Mouse (Mus musculus) testis, adult 2 months (tissue): ENCODE measurements around the gene Asb7. TPM values are rescaled to one million over a fixed set of nuclear protein-coding genes. Genes with fewer than 3 reads are reported as not detected.

ENCODE experiments used
- H3K27ac ChIP-seq: fragments of 200-500 bp; 2 replicates; pipeline ENCODE4 v1.5.1; 2012; ENCODE audit warnings: low read depth, low read length; ENCODE audit not compliant: control insufficient read depth, insufficient read depth
- H3K27me3 ChIP-seq: fragments of 200-500 bp; 2 replicates; pipeline ENCODE4 v1.6.1; 2012; ENCODE audit warnings: mild to moderate bottlenecking, low read length, moderate library complexity; ENCODE audit not compliant: control insufficient read depth, insufficient read depth
- H3K36me3 ChIP-seq: fragments of 200-500 bp; 2 replicates; pipeline ENCODE4 v1.6.1; 2012; ENCODE audit warnings: mild to moderate bottlenecking, low read length; ENCODE audit not compliant: control insufficient read depth, insufficient read depth
- H3K4me1 ChIP-seq: fragments of 200-500 bp; 2 replicates; pipeline ENCODE4 v1.6.1; 2012; ENCODE audit warnings: low read length; ENCODE audit not compliant: control insufficient read depth, insufficient read depth
- H3K4me3 ChIP-seq: fragments of 200-500 bp; 2 replicates; pipeline ENCODE4 v1.5.1; 2012; ENCODE audit warnings: low read depth, mild to moderate bottlenecking, low read length, moderate library complexity, mixed read lengths; ENCODE audit not compliant: control insufficient read depth
- CTCF ChIP-seq: fragments of 200-500 bp; IDR thresholded peaks from 2 replicates; pipeline ENCODE4 v1.5.1; 2012; ENCODE audit warnings: low read depth, mild to moderate bottlenecking, inconsistent platforms, low read length, moderate library complexity; ENCODE audit not compliant: control insufficient read depth, insufficient read depth, insufficient replicate concordance
- POLR2A ChIP-seq: fragments of 200-500 bp; IDR thresholded peaks from 2 replicates; pipeline ENCODE4 v1.6.1; 2012; ENCODE audit warnings: low read depth, mild to moderate bottlenecking, inconsistent platforms, low read length, moderate library complexity; ENCODE audit not compliant: control insufficient read depth
- polyA plus RNA-seq: library from polyadenylated mRNA; depleted of rRNA; stranded (reverse); fragments of >200 nt; gene quantifications from 2 replicates; pipeline ENCODE4 v1.2.3, GENCODE M21; 2012

Asb7 gene
- polyA plus RNA-seq, 1 experiment = 8.6 TPM

DNA sequence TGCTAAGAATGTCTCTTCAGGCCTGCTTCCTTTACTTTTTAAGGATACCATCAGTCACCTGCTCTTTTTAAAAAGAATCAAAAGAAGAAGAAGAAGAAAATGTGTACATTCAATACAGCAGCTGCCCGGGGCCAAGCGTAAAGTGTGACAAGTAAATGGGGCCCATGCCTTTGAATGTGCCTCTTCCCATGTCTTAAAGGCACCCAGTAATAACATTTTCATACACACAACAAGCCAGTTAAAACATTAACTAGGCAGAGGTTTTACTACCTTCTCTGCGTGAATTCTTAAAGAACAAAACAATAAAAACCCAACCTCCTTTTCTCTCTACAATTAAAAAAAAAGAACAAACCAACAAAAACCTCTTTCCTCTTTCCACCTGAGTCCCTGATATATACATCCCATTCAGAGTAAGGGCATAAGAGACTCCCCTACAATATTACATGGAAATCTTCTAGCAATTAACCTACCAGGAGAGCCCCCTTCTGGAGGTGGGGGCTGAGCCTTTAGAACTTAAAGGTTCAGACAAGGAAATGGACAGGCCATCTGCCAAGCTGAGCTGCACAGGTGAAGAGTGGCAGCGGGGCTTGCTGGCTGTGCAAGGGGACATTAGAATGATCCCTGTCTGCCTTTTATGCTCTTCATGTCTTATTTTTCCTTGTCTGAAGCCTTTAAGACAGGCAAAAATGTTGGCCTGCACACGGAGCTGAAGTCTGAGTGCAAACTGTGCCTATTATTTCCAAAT lies 7.1 kb downstream of the Asb7 start:
- no peaks in the 10 kb centered on the region for H3K27me3 ChIP-seq
- no peaks in the 10 kb centered on the region; the same call in none of the 2 replicates for H3K36me3 ChIP-seq
- no peaks in the 10 kb centered on the region for H3K4me1 ChIP-seq
- H3K27ac ChIP-seq = no peak overlapping the region
- H3K4me3 ChIP-seq = no peak overlapping the region
- TF ChIP-seq CTCF = no peak

DNA sequence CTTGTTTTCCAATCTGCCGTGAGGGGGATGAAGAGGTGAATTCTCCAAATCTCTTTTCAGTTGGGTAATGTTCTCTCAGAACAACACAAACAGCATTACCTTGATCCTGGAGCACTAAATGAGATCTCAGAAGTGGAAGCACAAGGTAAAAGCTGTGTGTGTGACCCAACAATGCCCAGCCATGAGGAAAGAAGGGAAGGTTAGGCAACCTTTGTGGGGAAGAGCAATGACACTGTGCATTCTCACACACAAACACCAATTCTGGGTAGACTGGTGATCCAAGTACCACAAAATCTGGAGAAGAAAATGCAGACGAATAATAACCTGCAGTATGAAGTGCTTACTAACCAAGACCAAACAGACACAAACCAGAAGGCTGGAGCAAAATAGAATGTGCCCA lies 13.6 kb downstream of the Asb7 start:
- peaks cover 2% of the 10 kb centered on the region; the same call in 1 of the 2 replicates for H3K36me3 ChIP-seq
- no peaks in the 10 kb centered on the region for H3K27me3 ChIP-seq
- H3K4me1 ChIP-seq = no peaks in the 10 kb centered on the region
- TF ChIP-seq CTCF (no peak), POLR2A (no peak)
- H3K27ac ChIP-seq = no peak overlapping the region
- H3K4me3 ChIP-seq = no peak overlapping the region

GRCm38 (mm10) chr7:66667064-66667463 lies 22.3 kb downstream of the Asb7 start:
- Histone ChIP-seq H3K4me3 (no peak overlapping the region), H3K36me3 (no peaks in the 10 kb centered on the region), H3K4me1 (no peaks in the 10 kb centered on the region), H3K27me3 (no peaks in the 10 kb centered on the region), H3K27ac (no peak overlapping the region)
- TF ChIP-seq CTCF = no peak
- TF ChIP-seq POLR2A = no peak

DNA sequence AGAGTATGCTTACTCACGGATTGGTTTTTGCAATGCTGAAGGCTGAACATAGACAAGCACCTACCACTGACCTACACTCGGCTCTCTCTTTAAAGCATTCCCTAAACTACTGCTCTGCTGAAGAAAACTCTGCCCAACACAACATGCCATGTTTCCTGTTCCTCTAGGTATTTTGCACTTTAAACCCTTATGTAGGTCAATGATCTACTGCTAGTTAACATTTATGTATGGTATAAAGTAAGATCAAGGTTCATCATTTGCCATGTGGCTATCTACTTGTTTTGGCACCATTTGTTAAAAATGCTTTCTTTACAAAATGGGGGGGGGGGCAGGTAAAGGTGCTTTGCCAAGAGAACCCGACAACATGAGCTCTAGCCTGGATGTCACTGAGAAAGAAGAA lies 25.8 kb downstream of the Asb7 start:
- Histone ChIP-seq H3K4me1 (no peaks in the 10 kb centered on the region), H3K4me3 (no peak overlapping the region), H3K36me3 (no peaks in the 10 kb centered on the region), H3K27ac (no peak overlapping the region), H3K27me3 (no peaks in the 10 kb centered on the region)
- no peak for TF ChIP-seq CTCF
- TF ChIP-seq POLR2A = no peak

GRCm38 (mm10) chr7:66661572-66661971 lies 27.8 kb downstream of the Asb7 start:
- H3K36me3 ChIP-seq = no peaks in the 10 kb centered on the region
- TF ChIP-seq CTCF (peak; percentile 26; the same call in 1 of the 2 replicates), POLR2A (no peak)

DNA sequence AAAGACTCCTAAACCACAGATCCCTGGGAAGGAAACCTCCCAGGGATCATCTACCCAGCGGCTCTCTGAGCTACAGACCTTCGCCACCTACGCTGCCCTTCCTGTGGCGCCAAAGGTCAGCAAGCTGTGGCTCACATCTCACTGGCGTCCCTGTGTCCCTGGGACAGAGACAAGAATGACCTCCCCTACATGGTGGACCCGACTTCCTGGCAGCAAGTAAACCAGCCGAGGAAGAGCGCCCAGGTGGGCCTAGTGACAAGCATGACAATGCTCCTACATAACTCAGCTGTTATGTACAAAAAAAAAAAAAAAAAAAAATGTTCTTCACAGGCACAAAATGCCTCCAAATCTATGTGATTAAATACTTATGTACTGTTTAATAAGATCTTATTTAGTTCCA lies 28.4 kb downstream of the Asb7 start:
- no peak overlapping the region for H3K27ac ChIP-seq
- TF ChIP-seq POLR2A (no peak), CTCF (no peak)
- no peak overlapping the region for H3K4me3 ChIP-seq
- no peaks in the 10 kb centered on the region for H3K36me3 ChIP-seq
- no peaks in the 10 kb centered on the region for H3K4me1 ChIP-seq
- no peaks in the 10 kb centered on the region for H3K27me3 ChIP-seq

More at GRCm38 (mm10) chr7:66661572-66661971, 27.8 kb downstream of the Asb7 start:
- Histone ChIP-seq H3K27ac (no peak overlapping the region), H3K27me3 (no peaks in the 10 kb centered on the region), H3K4me3 (no peak overlapping the region), H3K4me1 (no peaks in the 10 kb centered on the region)

DNA sequence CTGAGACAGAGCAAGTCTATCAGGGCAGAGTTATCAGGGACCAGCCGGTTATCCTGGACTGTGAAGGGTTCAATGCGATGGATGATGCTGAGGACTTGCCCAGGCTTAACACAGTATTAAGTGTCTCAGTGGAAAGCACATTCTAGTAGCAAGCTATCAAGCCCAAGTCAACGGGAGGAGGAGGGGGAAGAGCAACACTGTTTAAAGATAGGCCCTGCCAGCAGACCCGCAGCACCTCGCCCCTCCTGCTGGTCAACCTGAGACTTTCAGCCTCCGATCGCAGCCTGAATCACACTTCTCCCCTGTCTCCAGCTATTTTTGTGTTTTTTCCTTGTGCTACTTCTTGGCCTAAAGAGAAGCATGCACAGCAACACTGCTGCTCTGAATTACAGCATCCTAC lies 29.1 kb downstream of the Asb7 start:
- Histone ChIP-seq H3K4me3 (no peak overlapping the region), H3K4me1 (no peaks in the 10 kb centered on the region), H3K27me3 (no peaks in the 10 kb centered on the region), H3K36me3 (no peaks in the 10 kb centered on the region; the same call in 1 of the 2 replicates), H3K27ac (no peak overlapping the region)
- TF ChIP-seq CTCF = no peak
- TF ChIP-seq POLR2A = no peak
